Mouse (Mus musculus) adipocyte (in vitro differentiated cells): ENCODE data around the gene Gtf2a2.
A peak's percentile ranks its signal among the peaks of the same experiment; 100 is the strongest.

Experiments
- DNase-seq: peaks from one replicate; pipeline ENCODE4 v3.0.0-alpha.2; 2016; ENCODE audit warnings: low spot score

Gtf2a2 gene

GRCm38 (mm10) chr9:70012408-70012901 is at the start of gene Gtf2a2:
Gene Gtf2a2 (plus strand): TSS chr9:70012550.
- DNase-seq = peak; percentile 92

GRCm38 (mm10) chr9:69964370-69964769 is 48.0 kb upstream of the Gtf2a2 start:
- no peak for DNase-seq

GRCm38 (mm10) chr9:69985526-69985925 is 26.8 kb upstream of the Gtf2a2 start:
- no peak for DNase-seq

GRCm38 (mm10) chr9:69986063-69986462 is 26.3 kb upstream of the Gtf2a2 start:
- DNase-seq = no peak

GRCm38 (mm10) chr9:69986571-69986970 is 25.8 kb upstream of the Gtf2a2 start:
- no peak for DNase-seq

GRCm38 (mm10) chr9:69987579-69987978 is 24.8 kb upstream of the Gtf2a2 start:
- DNase-seq = peak; percentile 79

GRCm38 (mm10) chr9:69988706-69989302 is 23.5 kb upstream of the Gtf2a2 start:
- DNase-seq = no peak

GRCm38 (mm10) chr9:69989303-69990121 is 22.8 kb upstream of the Gtf2a2 start, which contains the start of gene Bnip2:
Gene Bnip2 (plus strand): TSS chr9:69989466.
- peak; percentile 96 for DNase-seq

- DNase-seq = no peak
Measured at GRCm38 (mm10) chr9:69990346-69990745, 22.0 kb upstream of the Gtf2a2 start.

GRCm38 (mm10) chr9:69992841-69993277 is 19.5 kb upstream of the Gtf2a2 start:
- no peak for DNase-seq

GRCm38 (mm10) chr9:69993479-69993878 is 18.9 kb upstream of the Gtf2a2 start:
- no peak for DNase-seq

- no peak for DNase-seq
Measured at GRCm38 (mm10) chr9:69994547-69994946, 17.8 kb upstream of the Gtf2a2 start.

GRCm38 (mm10) chr9:69999318-69999717 is 13.0 kb upstream of the Gtf2a2 start:
- no peak for DNase-seq

- DNase-seq = no peak
Measured at GRCm38 (mm10) chr9:70003516-70003915, 8.8 kb upstream of the Gtf2a2 start.

GRCm38 (mm10) chr9:70006984-70007383 is 5.4 kb upstream of the Gtf2a2 start:
- peak; percentile 70 for DNase-seq

- DNase-seq = no peak
Measured at GRCm38 (mm10) chr9:70007506-70008248, 4.7 kb upstream of the Gtf2a2 start.

- no peak for DNase-seq
Measured at GRCm38 (mm10) chr9:70009754-70010304, 2.5 kb upstream of the Gtf2a2 start.

GRCm38 (mm10) chr9:70010781-70011473 is 1.4 kb upstream of the Gtf2a2 start:
- DNase-seq = no peak

GRCm38 (mm10) chr9:70011537-70012407 is 578 bp upstream of the Gtf2a2 start:
- DNase-seq = no peak

GRCm38 (mm10) chr9:70015632-70016031 is 3.3 kb downstream of the Gtf2a2 start:
- no peak for DNase-seq

- peak; percentile 45 for DNase-seq
Measured at GRCm38 (mm10) chr9:70018879-70019278, 6.5 kb downstream of the Gtf2a2 start.
